Mouse (Mus musculus) small intestine, adult 2 months (tissue): ENCODE measurements around the gene Prpf8.

Experiments
- CTCF ChIP-seq: fragments of 200-500 bp; IDR thresholded peaks from 2 replicates; pipeline ENCODE4 v1.5.1; 2012; ENCODE audit warnings: low read depth, mild to moderate bottlenecking, control low read depth, inconsistent platforms, low read length, moderate library complexity, mixed read lengths; ENCODE audit not compliant: insufficient replicate concordance, insufficient read length; ENCODE audit errors: extremely low read depth
- POLR2A ChIP-seq: fragments of 200-500 bp; IDR thresholded peaks from 2 replicates; pipeline ENCODE4 v1.6.1; 2012; ENCODE audit warnings: low read depth, mild to moderate bottlenecking, control low read depth, inconsistent platforms, low read length, moderate library complexity

DNA sequence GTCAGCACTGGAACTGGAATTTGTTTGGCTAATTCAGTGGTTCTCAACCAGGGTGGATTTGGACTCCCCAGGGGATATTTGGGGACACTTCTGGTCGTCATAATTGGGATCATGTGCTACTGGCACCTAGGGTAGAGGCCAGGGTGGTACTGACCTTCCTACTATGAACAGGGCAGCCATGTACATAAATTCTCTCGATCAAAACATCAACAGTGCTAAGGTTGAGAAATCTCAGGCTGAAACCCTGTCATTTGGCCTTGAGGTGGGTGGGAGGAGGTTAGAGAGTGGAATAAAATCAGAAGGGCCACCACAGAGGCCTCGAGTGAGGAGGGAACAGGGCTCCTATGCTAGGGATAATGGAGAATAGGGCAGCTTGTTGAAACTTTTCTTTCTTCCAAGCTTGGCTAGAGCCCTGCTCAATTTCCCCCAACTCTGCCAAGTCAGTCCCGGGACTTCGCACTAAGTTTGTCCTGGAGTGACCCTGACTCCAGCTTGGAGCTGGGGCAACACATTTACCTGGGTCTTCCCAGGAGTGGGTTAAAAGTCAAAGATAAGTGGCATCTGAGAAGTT lies 27.4 kb upstream of the Prpf8 start:
- TF ChIP-seq POLR2A (no peak), CTCF (no peak)
